Mouse (Mus musculus) spleen, adult 2 months (tissue): Measurements from ENCODE around the gene Dnase1l2.

Source experiments
- CTCF ChIP-seq: fragments of 200-500 bp; IDR thresholded peaks from 2 replicates; pipeline ENCODE4 v1.5.1; 2011; ENCODE audit warnings: mild to moderate bottlenecking, inconsistent platforms; ENCODE audit not compliant: insufficient read depth, insufficient read length, insufficient replicate concordance; ENCODE audit errors: extremely low read depth
- POLR2A ChIP-seq: fragments of 200-500 bp; IDR thresholded peaks from 2 replicates; pipeline ENCODE4 v1.6.1; 2011; ENCODE audit warnings: low read depth, low read length, inconsistent platforms

DNA sequence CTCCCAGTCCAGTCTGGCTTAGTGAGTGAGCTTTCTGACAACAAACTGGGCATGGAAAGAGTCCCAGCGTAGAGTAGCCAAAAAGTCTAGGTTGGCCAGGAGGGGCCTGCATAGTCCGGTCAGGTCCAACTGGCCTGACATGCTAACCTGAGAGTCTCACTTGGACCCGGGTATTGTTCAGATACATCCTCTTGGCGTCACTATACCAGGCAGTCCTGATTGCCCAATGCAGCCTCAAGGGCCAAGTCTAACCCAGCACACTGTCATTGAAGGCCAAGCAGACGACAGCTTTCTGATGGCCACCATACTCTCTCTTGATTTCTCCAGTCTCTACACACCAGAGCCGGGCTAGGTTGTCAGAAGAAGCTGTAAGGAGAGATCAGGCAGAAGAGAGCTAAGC lies 32.7 kb upstream of the Dnase1l2 start:
- no peak for TF ChIP-seq CTCF
- TF ChIP-seq POLR2A: no peak
